Mouse (Mus musculus) heart, postnatal 0 days (tissue): ENCODE measurements around the gene Frmpd1.

ENCODE experiments used
- CTCF ChIP-seq: IDR thresholded peaks from 2 replicates; pipeline ENCODE4 v1.5.1; 2016; ENCODE audit warnings: antibody characterized with exemption, control low read depth, low read depth
- EP300 ChIP-seq: IDR thresholded peaks from 2 replicates; pipeline ENCODE4 v1.6.1; 2016; ENCODE audit warnings: antibody characterized with exemption, low read depth

- no peak for TF ChIP-seq CTCF
- no peak for TF ChIP-seq EP300
These were observed 19.2 kb upstream of the Frmpd1 start for GRCm38 (mm10) chr4:45165477-45165876.
